Mouse (Mus musculus): ENCODE measurements around the gene Uhrf1. TPM values are rescaled to one million over a fixed set of nuclear protein-coding genes. Genes with fewer than 3 reads are reported as not detected.

Gene Uhrf1
- total and polyA plus RNA-seq, 3 experiments = 161 to 220 (median 184) TPM

GRCm38 (mm10) chr17:56276643-56277566 is 26.2 kb upstream of the Uhrf1 start, which contains the start of gene Ticam1 (continued):
- TF ChIP-seq POLR2A (IDR thresholded peaks at IDR 0.05; ENCODE audit: low read depth, low read length) (peak; percentile 94), E2F4 (IDR thresholded peaks at IDR 0.05; ENCODE audit: insufficient replicate concordance, low read depth, low read length) (0 out of 2 replicates have a peak, but pooled peaks have one; percentile 36), ZKSCAN1 (IDR thresholded peaks at IDR 0.05; ENCODE audit: borderline replicate concordance, low read depth, low read length) (no peak), USF1 (IDR thresholded peaks at IDR 0.05; ENCODE audit: low read depth, low read length) (peak; percentile 21; the same call in 1 of the 2 replicates), MEF2A (IDR thresholded peaks at IDR 0.05; ENCODE audit: borderline replicate concordance, low read depth, low read length) (peak; percentile 89), NELFE (IDR thresholded peaks at IDR 0.05; ENCODE audit: low read depth, low read length) (peak; percentile 88), KAT2A (IDR thresholded peaks at IDR 0.05; ENCODE audit: insufficient replicate concordance, low read length) (0 out of 2 replicates have a peak, but pooled peaks have one; percentile 65), NRF1 (IDR thresholded peaks at IDR 0.05; ENCODE audit: low read depth, low read length) (0 out of 2 replicates have a peak, but pooled peaks have one; percentile 29), PAX5 (IDR thresholded peaks at IDR 0.05; ENCODE audit: low read length) (no peak), SIN3A (IDR thresholded peaks at IDR 0.05; ENCODE audit: low read length) (peak; percentile 97)

DNA sequence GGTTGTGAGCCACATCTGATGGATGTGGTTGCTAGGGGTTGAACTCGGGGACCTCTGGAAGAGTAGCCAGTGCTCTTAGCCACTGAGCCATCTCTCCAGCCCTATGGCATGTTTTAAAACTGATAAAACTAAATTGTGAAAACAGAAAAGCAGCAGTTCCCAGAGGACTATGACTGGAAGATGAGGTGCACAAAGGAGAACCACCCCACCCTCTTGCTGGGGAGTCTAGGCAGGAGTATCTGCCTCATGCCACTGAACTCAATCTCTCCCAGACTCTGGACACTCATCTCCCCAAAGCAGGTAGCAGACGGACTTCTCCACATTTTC is 25.6 kb upstream of the Uhrf1 start:
- Histone ChIP-seq H3K9ac (ENCODE audit: insufficient read depth, low read depth) (peak overlapping the region; percentile 81), H3K4me1 (ENCODE audit: control insufficient read depth in 1 of 2, insufficient read depth in 2 of 2) (peaks cover 36 to 58% of the 10 kb centered on the region in 2 experiments), H3K9me3 (replicated peaks; ENCODE audit: low read length) (no peaks in the 10 kb centered on the region), H3K4me2 (ENCODE audit: insufficient read depth, low read depth, poor library complexity, severe bottlenecking) (peak overlapping the region; percentile 69), H3K27ac (ENCODE audit: insufficient read depth, low read depth) (peak overlapping the region; percentile 84), H3K27me3 (replicated peaks) (no peaks in the 10 kb centered on the region), H3K36me3 (replicated peaks in 1 of 2; ENCODE audit: control insufficient read depth in 1 of 2, insufficient read depth in 1 of 2, low read length in 1 of 2) (peaks cover 28 to 55% of the 10 kb centered on the region in 2 experiments), H3K4me3 (replicated peaks in 1 of 3; ENCODE audit: low read depth in 2 of 3, low read length in 2 of 3, poor library complexity in 1 of 3) (peak overlapping the region; percentile 32 to 85 (median 51)), H3K79me2 (replicated peaks; ENCODE audit: control insufficient read depth, extremely low read depth, insufficient read depth, poor library complexity, severe bottlenecking) (peaks cover 37% of the 10 kb centered on the region)
- in situ Hi-C loops (cut with MboI; ENCODE audit: low pct_ligation_motif_present, low pct_unique_long_range_greater_than_20kb, low sequenced_read_pairs) = no loop called here
- dilution Hi-C loops (cut with MboI; ENCODE audit: extremely low pct_ligation_motif_present, extremely low pct_unique_long_range_greater_than_20kb, low sequenced_read_pairs) = no loop called here
- TF ChIP-seq IRF4 (IDR thresholded peaks at IDR 0.05; ENCODE audit: low read depth, low read length) (no peak), CTCF (conservative IDR thresholded peaks at IDR 0.05 in 1 of 2, IDR thresholded peaks at IDR 0.05 in 1 of 2; ENCODE audit: low read depth in 2 of 2, low read length in 2 of 2) (no peak; a peak in 1 of 4 replicates), MEF2A (IDR thresholded peaks at IDR 0.05; ENCODE audit: borderline replicate concordance, low read depth, low read length) (0 out of 2 replicates have a peak, but pooled peaks have one; percentile 24), POLR2AphosphoS2 (IDR thresholded peaks at IDR 0.05; ENCODE audit: low read depth, low read length) (no peak), ZKSCAN1 (IDR thresholded peaks at IDR 0.05; ENCODE audit: borderline replicate concordance, low read depth, low read length) (no peak), HCFC1 (IDR thresholded peaks at IDR 0.05; ENCODE audit: low read depth, low read length) (no peak), CHD1 (IDR thresholded peaks at IDR 0.05; ENCODE audit: low read depth, low read length) (no peak), KAT2A (IDR thresholded peaks at IDR 0.05; ENCODE audit: insufficient replicate concordance, low read length) (no peak), E2F4 (IDR thresholded peaks at IDR 0.05; ENCODE audit: insufficient replicate concordance, low read depth, low read length) (no peak)
- DNase-seq (ENCODE audit: extremely low read depth) = no peak

DNA sequence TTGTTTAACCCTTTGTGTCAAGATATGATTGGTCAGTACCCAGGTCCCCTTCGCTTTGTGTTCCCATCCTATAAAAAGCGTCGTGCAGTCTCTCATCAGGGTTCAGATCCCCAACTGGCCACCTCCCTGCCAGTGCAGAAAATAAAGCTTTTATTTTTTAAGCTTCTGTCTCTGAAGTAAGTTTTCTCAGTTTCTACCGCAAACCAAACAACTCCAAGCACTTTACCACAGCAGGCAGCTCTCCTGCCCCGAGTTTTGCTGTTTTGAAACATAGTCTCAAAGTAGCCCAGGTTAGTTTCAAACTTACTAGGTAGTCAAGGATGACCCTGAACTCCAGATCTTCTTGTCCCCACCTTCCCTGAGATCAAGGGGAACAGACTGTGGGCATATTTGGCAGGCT is 24.8 kb upstream of the Uhrf1 start:
- H3K79me2 ChIP-seq (replicated peaks; ENCODE audit: control insufficient read depth, extremely low read depth, insufficient read depth, poor library complexity, severe bottlenecking) = peaks cover 29% of the 10 kb centered on the region
- no peak for DNase-seq (ENCODE audit: extremely low read depth)
- peak overlapping the region; percentile 69 for H3K4me2 ChIP-seq (ENCODE audit: insufficient read depth, low read depth, poor library complexity, severe bottlenecking)
- in situ Hi-C loops (cut with MboI; ENCODE audit: low pct_ligation_motif_present, low pct_unique_long_range_greater_than_20kb, low sequenced_read_pairs) = no loop called here
- peaks cover 30 to 55% of the 10 kb centered on the region in 2 experiments for H3K36me3 ChIP-seq (replicated peaks in 1 of 2; ENCODE audit: control insufficient read depth in 1 of 2, insufficient read depth in 1 of 2, low read length in 1 of 2)
- H3K4me1 ChIP-seq (ENCODE audit: control insufficient read depth in 1 of 2, insufficient read depth in 2 of 2) = peaks cover 36 to 57% of the 10 kb centered on the region in 2 experiments
- H3K9me3 ChIP-seq (replicated peaks; ENCODE audit: low read length) = no peaks in the 10 kb centered on the region
- no peaks in the 10 kb centered on the region for H3K27me3 ChIP-seq (replicated peaks)
- H3K4me3 ChIP-seq (replicated peaks in 1 of 3; ENCODE audit: low read depth in 2 of 3, low read length in 2 of 3, poor library complexity in 1 of 3) = no peak overlapping the region
- H3K9ac ChIP-seq (ENCODE audit: insufficient read depth, low read depth) = peak overlapping the region; percentile 81
- H3K27ac ChIP-seq (ENCODE audit: insufficient read depth, low read depth) = peak overlapping the region; percentile 89
- dilution Hi-C loops (cut with MboI; ENCODE audit: extremely low pct_ligation_motif_present, extremely low pct_unique_long_range_greater_than_20kb, low sequenced_read_pairs) = no loop called here
- TF ChIP-seq MAFK (IDR thresholded peaks at IDR 0.05; ENCODE audit: insufficient replicate concordance, low read length) (no peak), MAX (IDR thresholded peaks at IDR 0.05; ENCODE audit: low read length) (no peak), SMC3 (IDR thresholded peaks at IDR 0.05; ENCODE audit: low read depth, low read length) (no peak), E2F4 (IDR thresholded peaks at IDR 0.05; ENCODE audit: insufficient replicate concordance, low read depth, low read length) (no peak), RCOR1 (conservative IDR thresholded peaks at IDR 0.05; ENCODE audit: low read depth, low read length) (0 out of 2 replicates have a peak, but pooled peaks have one; percentile 48), GABPA (IDR thresholded peaks at IDR 0.05; ENCODE audit: insufficient replicate concordance, low read depth, low read length) (no peak), IRF4 (IDR thresholded peaks at IDR 0.05; ENCODE audit: low read depth, low read length) (peak; percentile 55; the same call in 1 of the 2 replicates), TCF12 (IDR thresholded peaks at IDR 0.05; ENCODE audit: low read depth, low read length) (no peak), JUN (IDR thresholded peaks at IDR 0.05; ENCODE audit: insufficient read depth, low read depth, low read length) (no peak), MXI1 (IDR thresholded peaks at IDR 0.05; ENCODE audit: low read depth, low read length) (no peak), MAZ (IDR thresholded peaks at IDR 0.05; ENCODE audit: low read depth, low read length) (no peak), HCFC1 (IDR thresholded peaks at IDR 0.05; ENCODE audit: low read depth, low read length) (no peak), MEF2A (IDR thresholded peaks at IDR 0.05; ENCODE audit: borderline replicate concordance, low read depth, low read length) (no peak), USF1 (IDR thresholded peaks at IDR 0.05; ENCODE audit: low read depth, low read length) (no peak), SIN3A (IDR thresholded peaks at IDR 0.05; ENCODE audit: low read length) (no peak), MYC (IDR thresholded peaks at IDR 0.05; ENCODE audit: low read depth, low read length) (no peak), NRF1 (IDR thresholded peaks at IDR 0.05; ENCODE audit: low read depth, low read length) (no peak)
